Mouse (Mus musculus) liver, postnatal 0 days (tissue): ENCODE measurements at regions not wholly inside any gene's neighbourhood (a gene's known extent, or its start where the extent isn't known, plus 50 kb on each side); places are given as distances from the start of the nearest gene placed in this dataset.

Experiments used
- ATAC-seq: fragments of 200-750 bp; cut with Nextera tagmentation; 2 replicates; pipeline ENCODE4 v1.8.0; 2017; ENCODE audit warnings: mild to moderate bottlenecking, moderate library complexity
- DNase-seq: peaks from one replicate; pipeline ENCODE4 v3.0.0-alpha.2; 2016
- H3K27ac ChIP-seq: fragments of 300-500 bp; sonication (generic); 2 replicates; pipeline ENCODE4 v1.5.1; 2014; ENCODE audit warnings: antibody characterized with exemption, moderate library complexity, mild to moderate bottlenecking, low read depth
- H3K27me3 ChIP-seq: fragments of 300-500 bp; sonication (generic); 2 replicates; pipeline ENCODE4 v1.6.1; 2014; ENCODE audit warnings: low read length, control low read depth, mixed read lengths; ENCODE audit not compliant: insufficient read depth
- H3K36me3 ChIP-seq: fragments of 300-500 bp; sonication (generic); replicated peaks from 2 replicates; pipeline ENCODE4 v1.6.1; 2014; ENCODE audit warnings: mild to moderate bottlenecking, control low read depth, low read length, moderate library complexity, mixed read lengths; ENCODE audit not compliant: insufficient read depth
- H3K4me1 ChIP-seq: fragments of 300-500 bp; sonication (generic); 2 replicates; pipeline ENCODE4 v1.6.1; 2014; ENCODE audit warnings: antibody characterized with exemption, mild to moderate bottlenecking, control low read depth; ENCODE audit not compliant: insufficient read depth
- H3K4me2 ChIP-seq: fragments of 300-500 bp; sonication (generic); 2 replicates; pipeline ENCODE4 v1.6.1; 2014; ENCODE audit warnings: low read depth, mild to moderate bottlenecking, low read length, moderate library complexity, mixed read lengths
- H3K4me3 ChIP-seq: fragments of 300-500 bp; sonication (generic); 2 replicates; pipeline ENCODE4 v1.5.1; 2014; ENCODE audit warnings: low read depth, low read length
- H3K9ac ChIP-seq: fragments of 300-500 bp; sonication (generic); replicated peaks from 2 replicates; pipeline ENCODE4 v1.6.1; 2014; ENCODE audit warnings: mild to moderate bottlenecking, moderate library complexity
- H3K9me3 ChIP-seq: fragments of 300-500 bp; sonication (generic); 2 replicates; pipeline ENCODE4 v1.6.1; 2016; ENCODE audit warnings: mild to moderate bottlenecking, control low read depth, low read length, mixed read lengths
- CTCF ChIP-seq: sonication (generic); IDR thresholded peaks from 2 replicates; pipeline ENCODE4 v1.5.1; 2016; ENCODE audit warnings: antibody characterized with exemption, low read depth
- EP300 ChIP-seq: IDR thresholded peaks from 2 replicates; pipeline ENCODE4 v1.6.1; 2016; ENCODE audit warnings: antibody characterized with exemption, low read depth, mild to moderate bottlenecking
- WGBS: fragments of 180-500 bp; shearing (Covaris S2); extraction: QIAGEN DNeasy Blood & Tissue Kit; methylation state at CpG from one replicate; pipeline ENCODE4 v1.1.7; 2014; ENCODE audit not compliant: insufficient replicate concordance; 5-methylcytosine and 5-hydroxymethylcytosine counted together

- H3K27me3 ChIP-seq = no peaks in the 10 kb centered on the region
- H3K4me3 ChIP-seq = no peak overlapping the region
- WGBS = 72% methylated on average over 7 of the region's 7 CpGs
- H3K27ac ChIP-seq = no peak overlapping the region
- H3K9ac ChIP-seq = no peak overlapping the region
- TF ChIP-seq CTCF = no peak
- no peak for TF ChIP-seq EP300
- no peaks in the 10 kb centered on the region for H3K36me3 ChIP-seq
- H3K4me1 ChIP-seq = no peaks in the 10 kb centered on the region
- no peaks in the 10 kb centered on the region for H3K9me3 ChIP-seq
- ATAC-seq (no peak), DNase-seq (no peak)
- H3K4me2 ChIP-seq = no peak overlapping the region
Observed at GRCm38 (mm10) chr3:149338684-149339373, 348.5 kb upstream of the Adgrl2 start.

DNA sequence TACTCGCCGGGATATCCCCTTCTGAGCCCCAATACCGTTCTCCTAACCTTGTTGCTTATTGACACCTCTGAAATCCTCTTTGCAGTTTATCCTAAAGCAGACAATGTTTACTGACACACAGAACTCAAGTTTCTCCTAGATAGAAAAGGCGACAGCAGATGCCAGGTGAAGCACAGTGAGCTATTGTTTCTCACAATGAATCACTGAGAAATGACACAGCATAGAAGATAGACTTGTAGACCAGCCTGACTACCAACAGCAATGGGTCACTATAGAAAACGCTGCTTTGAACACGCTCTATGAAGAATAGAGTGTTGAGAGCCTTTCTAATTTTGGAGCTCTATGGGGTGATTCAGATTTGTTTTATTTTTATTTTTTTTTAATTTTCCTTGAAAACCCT lies 344.9 kb upstream of the Adgrl2 start:
- DNase-seq (no peak), ATAC-seq (no peak)
- H3K4me2 ChIP-seq = no peak overlapping the region
- TF ChIP-seq CTCF (no peak), EP300 (no peak)
- no peak overlapping the region for H3K9ac ChIP-seq
- no peak overlapping the region for H3K27ac ChIP-seq
- no peak overlapping the region for H3K4me3 ChIP-seq
- H3K27me3 ChIP-seq = 0 out of 2 replicates have a peak, but pooled peaks cover 3% of the 10 kb centered on the region
- 65% methylated on average over 6 of the region's 6 CpGs for WGBS
- no peaks in the 10 kb centered on the region for H3K4me1 ChIP-seq
- no peaks in the 10 kb centered on the region for H3K36me3 ChIP-seq
- H3K9me3 ChIP-seq = no peaks in the 10 kb centered on the region

GRCm38 (mm10) chr3:149333607-149334006 lies 343.3 kb upstream of the Adgrl2 start:
- 68% methylated on average over 5 of the region's 5 CpGs for WGBS
- ATAC-seq = no peak
- DNase-seq = no peak
- Histone ChIP-seq H3K27ac (no peak overlapping the region), H3K9me3 (no peaks in the 10 kb centered on the region), H3K36me3 (no peaks in the 10 kb centered on the region), H3K4me1 (no peaks in the 10 kb centered on the region), H3K4me3 (no peak overlapping the region), H3K27me3 (0 out of 2 replicates have a peak, but pooled peaks cover 3% of the 10 kb centered on the region), H3K4me2 (no peak overlapping the region), H3K9ac (no peak overlapping the region)
- TF ChIP-seq EP300 (no peak), CTCF (no peak)

- no peak for DNase-seq
- H3K27ac ChIP-seq = no peak overlapping the region
- TF ChIP-seq CTCF (no peak), EP300 (no peak)
- H3K27me3 ChIP-seq = 0 out of 2 replicates have a peak, but pooled peaks cover 3% of the 10 kb centered on the region
- H3K9me3 ChIP-seq = no peaks in the 10 kb centered on the region
- ATAC-seq = no peak
- H3K4me1 ChIP-seq = no peaks in the 10 kb centered on the region
- 58% methylated on average over 10 of the region's 10 CpGs for WGBS
- H3K4me2 ChIP-seq = no peak overlapping the region
- H3K9ac ChIP-seq = no peak overlapping the region
- H3K4me3 ChIP-seq = no peak overlapping the region
- H3K36me3 ChIP-seq = no peaks in the 10 kb centered on the region
Observed at GRCm38 (mm10) chr3:149333131-149333530, 342.8 kb upstream of the Adgrl2 start.

DNA sequence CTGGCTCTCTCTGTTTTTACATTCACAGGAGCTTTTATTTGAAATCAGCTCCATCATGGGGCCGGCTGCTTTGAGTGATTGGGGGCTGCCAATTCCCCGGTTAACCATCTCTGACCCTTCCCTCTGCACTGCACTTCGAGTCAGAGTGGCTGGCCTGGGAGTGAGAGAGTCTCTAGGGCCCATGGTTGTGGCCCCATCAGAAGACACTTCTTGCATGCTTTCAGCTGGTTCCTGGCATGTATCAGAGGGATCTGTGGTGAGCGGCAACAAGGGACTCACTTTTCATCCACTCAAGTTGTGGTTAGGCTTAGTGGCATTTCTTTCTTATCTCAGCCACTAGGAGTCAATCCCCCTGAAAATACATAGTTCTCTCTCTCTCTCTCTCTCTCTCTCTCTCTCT lies 341.8 kb upstream of the Adgrl2 start:
- 16% methylated on average over 4 of the region's 4 CpGs for WGBS

GRCm38 (mm10) chr3:149331251-149331960 lies 341.1 kb upstream of the Adgrl2 start:
- H3K4me2 ChIP-seq = no peak overlapping the region
- no peak for TF ChIP-seq CTCF
- TF ChIP-seq EP300 = no peak
- H3K4me3 ChIP-seq = no peak overlapping the region
- H3K27me3 ChIP-seq = 0 out of 2 replicates have a peak, but pooled peaks cover 3% of the 10 kb centered on the region
- H3K4me1 ChIP-seq = no peaks in the 10 kb centered on the region; the same call in 1 of the 2 replicates
- DNase-seq (no peak), ATAC-seq (no peak)
- WGBS = 66% methylated on average over 7 of the region's 7 CpGs
- H3K27ac ChIP-seq = no peak overlapping the region
- no peaks in the 10 kb centered on the region for H3K9me3 ChIP-seq
- H3K36me3 ChIP-seq = no peaks in the 10 kb centered on the region
- H3K9ac ChIP-seq = no peak overlapping the region

More for the DNA sequence above, 341.8 kb upstream of the Adgrl2 start:
- Histone ChIP-seq H3K4me1 (no peaks in the 10 kb centered on the region), H3K36me3 (no peaks in the 10 kb centered on the region), H3K9me3 (no peaks in the 10 kb centered on the region), H3K4me2 (no peak overlapping the region), H3K4me3 (no peak overlapping the region), H3K9ac (no peak overlapping the region), H3K27ac (no peak overlapping the region), H3K27me3 (0 out of 2 replicates have a peak, but pooled peaks cover 3% of the 10 kb centered on the region)
- DNase-seq (no peak), ATAC-seq (no peak)
- TF ChIP-seq EP300 (no peak), CTCF (no peak)
